Mouse (Mus musculus): Measurements from ENCODE around the gene Limd2.

The Limd2 gene

DNA sequence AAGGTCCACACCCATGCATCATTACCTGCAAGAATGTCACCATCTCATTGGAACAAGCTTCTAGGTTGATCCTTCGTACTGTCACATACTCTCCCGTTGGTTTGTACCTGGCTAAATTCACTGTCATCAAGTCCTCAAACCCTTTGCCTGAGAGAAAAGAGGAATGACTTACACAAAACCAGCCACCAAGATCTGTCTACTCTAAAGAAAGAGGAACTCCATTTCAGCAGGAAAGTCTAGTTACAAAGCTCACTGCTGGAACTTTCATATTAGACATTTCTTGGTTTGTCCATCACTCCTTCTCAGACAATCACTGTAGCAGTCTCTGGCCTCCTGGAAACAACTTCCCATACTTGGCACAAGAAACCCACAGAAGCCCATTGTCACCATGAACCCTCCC lies 12.6 kb upstream of the Limd2 start:
- no peak for DNase-seq (ENCODE audit: low spot score in 2 of 2)

DNA sequence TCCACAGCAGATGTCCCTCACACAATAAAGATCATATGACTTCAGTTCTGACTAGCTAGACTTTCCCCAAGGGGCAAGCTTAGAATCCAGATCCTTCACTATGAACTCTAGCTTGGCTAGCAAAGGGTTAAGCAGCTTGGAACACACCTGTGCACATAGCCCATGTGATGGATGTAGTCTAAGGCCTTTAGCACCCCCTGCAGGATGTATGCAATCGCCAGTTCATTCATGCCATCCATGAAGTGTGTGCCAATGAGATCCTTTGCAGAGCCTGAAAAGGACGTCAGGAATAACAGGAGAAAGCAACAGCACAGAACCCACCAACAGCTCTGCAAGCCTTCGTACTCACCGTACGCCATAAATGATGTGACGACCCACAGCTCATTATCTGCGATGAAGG lies 10.1 kb upstream of the Limd2 start:
- no peak for DNase-seq (ENCODE audit: low spot score in 2 of 2)

- DNase-seq (ENCODE audit: low spot score in 2 of 2) = no peak
Observed at GRCm38 (mm10) chr11:106167435-106167834, 6.8 kb upstream of the Limd2 start.

DNA sequence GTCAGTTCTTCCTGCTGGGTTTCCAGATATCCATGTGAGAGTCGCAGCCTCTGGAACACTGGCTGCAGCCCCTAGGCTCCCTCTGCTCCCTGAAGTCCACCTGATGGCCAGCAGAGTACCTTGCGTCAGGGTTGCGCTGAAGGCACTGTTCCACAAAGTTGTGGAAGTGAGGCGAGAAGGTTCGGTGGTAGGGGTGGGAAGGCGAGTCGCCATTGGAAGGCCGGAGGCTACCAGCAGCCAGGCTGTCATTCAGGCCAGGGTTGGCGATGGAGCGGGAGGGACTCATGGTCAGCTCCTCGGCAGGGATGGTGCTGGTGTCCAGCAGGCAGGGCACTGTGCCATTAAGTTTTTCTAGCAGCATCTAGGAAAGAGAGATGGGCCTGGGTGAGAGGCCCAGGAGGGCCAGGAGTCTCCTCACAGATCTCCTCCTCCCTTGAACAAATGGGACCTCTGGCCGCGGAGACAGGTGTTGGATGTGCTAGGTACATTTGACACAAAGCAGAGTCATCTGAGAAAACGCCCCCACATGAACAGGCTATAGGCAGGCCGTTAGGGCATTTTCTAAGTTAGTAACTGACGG lies 4.0 kb upstream of the Limd2 start:
- no peak for DNase-seq (ENCODE audit: low spot score in 2 of 2)

DNA sequence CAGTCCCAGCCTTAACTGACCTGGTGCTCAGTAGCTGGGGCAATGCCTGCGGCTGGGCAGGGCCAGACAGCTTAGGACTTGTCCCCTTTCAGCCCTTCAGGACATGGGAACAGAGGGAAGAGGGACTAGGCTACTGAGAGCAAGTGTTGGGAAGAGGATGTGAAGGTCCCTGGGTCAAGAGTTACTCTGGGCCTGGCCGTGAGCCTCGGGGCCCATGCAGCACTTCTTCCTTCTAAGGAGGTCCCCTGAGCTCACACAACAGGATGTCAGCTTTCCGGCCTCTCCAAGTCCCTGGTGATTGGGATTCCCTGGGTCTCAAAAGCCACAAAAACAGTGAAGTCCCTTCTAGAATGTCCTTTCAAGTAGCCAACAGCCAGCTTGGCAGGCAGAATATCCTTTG lies 2.9 kb upstream of the Limd2 start:
- no peak for DNase-seq (ENCODE audit: low spot score in 2 of 2)

- no peak for DNase-seq (ENCODE audit: low spot score in 2 of 2)
Observed at GRCm38 (mm10) chr11:106162237-106162636, 1.6 kb upstream of the Limd2 start.

- peak; percentile 79 to 82 for DNase-seq (ENCODE audit: low spot score in 2 of 2)
Observed at GRCm38 (mm10) chr11:106159921-106160840, 479 bp downstream of the Limd2 start.

DNA sequence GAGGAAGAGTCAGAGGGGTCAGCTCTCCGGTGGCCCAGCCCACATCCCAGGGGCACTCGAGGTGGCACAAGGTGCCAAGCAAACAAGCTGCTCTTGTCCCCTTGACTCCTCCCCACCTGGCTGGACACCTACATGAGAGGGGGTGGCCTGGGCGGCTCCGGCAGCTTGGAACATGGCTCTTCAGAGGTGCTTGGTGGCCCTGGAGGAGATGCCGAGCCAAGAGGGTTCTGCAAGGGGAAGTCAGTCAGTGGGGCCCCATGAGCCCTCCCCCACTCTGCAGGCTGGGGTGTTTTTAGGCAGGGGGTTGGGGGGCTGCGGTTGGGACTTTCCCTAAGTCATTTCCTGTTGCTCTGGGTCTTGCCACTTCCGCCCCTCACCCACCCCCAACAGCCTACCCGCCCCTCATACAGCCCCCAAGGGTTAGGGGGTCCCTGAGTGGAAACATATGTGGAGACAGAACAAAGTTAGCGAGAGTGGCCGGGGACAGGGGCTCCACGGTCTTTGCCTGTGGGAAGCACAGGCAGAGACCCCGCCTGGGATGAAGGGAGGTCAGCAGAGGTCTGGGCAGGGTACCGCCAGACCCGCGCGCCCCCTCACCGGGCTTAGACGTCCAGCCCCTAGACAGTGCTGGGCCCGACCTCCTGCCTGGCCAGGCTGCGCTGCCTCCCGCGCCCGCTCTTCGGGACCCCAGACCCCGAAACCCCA lies 1.3 kb downstream of the Limd2 start:
- peak in 1 of 2 experiments; percentile 51 for DNase-seq (ENCODE audit: low spot score in 2 of 2)

- DNase-seq (ENCODE audit: low spot score in 2 of 2) = no peak
Observed at GRCm38 (mm10) chr11:106158930-106159215, 1.8 kb downstream of the Limd2 start.

DNA sequence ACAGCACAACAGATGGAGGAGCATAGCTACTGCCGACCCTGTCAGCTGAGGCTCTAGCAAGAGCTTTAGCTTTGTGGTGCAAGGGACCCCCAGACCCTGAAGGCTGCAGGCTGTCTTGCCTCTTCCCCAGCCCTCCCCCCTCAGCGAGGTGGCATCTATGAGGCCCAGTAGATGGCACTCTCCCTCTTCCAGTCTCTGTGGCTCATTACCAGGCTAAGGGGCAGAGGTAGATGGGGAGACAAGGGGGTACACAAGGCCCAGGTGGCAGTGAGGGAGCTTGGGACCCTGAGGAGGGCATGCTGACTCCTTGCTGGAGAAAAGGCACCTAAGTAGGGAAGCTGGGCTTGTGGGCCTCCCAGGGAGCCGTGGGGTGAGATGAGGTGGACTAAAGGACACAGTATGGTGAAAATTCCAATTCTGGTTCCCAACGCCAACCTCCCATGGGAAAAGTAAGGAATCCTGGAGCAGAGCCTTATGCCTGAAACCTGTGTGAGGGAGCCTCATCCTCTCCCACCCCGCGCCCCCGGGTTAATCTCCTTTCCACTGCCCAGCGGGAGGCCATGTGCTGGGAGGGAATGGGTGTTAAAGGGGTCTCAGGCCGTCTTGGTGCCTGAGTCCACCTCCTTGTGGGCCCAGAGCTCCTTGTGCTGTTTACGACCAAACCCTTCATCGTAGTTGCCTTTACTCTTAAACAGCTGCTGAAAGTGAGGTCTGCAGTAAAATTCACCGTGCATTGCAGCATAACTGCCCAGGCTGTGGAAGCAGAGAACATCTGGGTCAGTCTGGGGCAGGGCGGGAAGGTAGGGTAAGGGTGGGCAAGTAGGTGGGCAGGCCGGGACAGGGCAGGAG lies 2.4 kb downstream of the Limd2 start:
- no peak for DNase-seq (ENCODE audit: low spot score in 2 of 2)

DNA sequence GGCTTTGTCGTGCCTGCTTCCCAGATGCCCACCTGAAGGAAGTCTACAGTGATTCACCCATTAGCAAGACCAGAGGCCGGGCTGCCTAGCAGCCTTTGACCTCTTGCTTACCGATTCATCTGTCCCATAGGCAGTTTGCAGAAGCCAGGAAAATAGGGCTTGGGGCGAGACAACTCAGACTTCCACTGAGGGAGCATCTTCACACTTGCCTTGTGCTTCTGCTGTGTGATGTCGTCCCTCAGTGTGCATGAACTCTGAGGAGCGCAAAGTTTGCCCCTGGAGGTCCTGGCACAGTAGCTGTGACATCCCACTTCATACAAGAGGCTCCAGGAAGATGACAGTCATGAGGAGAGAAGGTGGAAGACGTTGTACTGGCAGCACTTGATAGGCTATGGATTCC lies 3.5 kb downstream of the Limd2 start:
- no peak for DNase-seq (ENCODE audit: low spot score in 2 of 2)

DNA sequence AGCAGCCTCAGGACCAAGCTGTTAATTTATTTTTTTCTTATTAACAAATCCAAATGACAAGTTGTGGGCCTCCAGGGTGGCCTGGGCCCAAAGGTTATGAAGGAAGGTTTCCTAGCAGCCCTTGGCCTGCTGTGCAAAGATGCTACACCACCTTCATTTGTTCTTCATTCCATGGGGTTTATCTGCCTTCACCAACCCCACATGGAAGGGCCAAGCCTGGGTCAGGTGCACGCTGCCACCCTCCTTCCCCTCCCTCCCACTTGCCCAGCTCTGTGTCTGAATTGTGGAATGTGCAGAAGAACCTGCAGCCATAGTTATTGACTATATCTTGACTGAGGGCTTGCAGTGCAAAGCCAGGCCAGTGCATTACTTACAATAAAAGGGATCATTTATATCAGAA lies 4.4 kb downstream of the Limd2 start:
- DNase-seq (ENCODE audit: low spot score in 2 of 2) = no peak

DNA sequence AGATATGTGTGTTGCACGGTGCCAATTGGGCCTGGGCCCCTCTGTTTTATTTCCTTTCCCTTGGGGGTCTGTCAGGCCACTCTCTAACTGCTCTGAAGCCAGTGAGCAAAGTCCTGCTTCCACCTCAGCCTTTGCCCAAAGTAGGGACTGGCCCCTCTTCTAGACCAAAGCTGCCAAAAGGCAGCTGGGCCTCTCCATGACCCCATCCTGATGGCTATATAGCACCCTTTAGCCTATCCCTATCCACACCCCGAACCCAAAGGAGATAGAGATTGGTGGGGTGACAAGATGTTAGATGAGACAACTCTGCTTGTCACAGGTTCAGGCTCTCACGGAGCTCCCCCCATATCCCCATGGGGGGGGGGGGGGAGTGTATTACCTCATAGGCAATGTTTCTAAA lies 4.9 kb downstream of the Limd2 start:
- no peak for DNase-seq (ENCODE audit: low spot score in 2 of 2)

GRCm38 (mm10) chr11:106154770-106155169 lies 5.9 kb downstream of the Limd2 start:
- no peak for DNase-seq (ENCODE audit: low spot score in 2 of 2)

GRCm38 (mm10) chr11:106154091-106154490 lies 6.6 kb downstream of the Limd2 start:
- no peak for DNase-seq (ENCODE audit: low spot score in 2 of 2)

- DNase-seq (ENCODE audit: low spot score in 2 of 2) = peak; percentile 62 to 78
Observed at GRCm38 (mm10) chr11:106152132-106152531, 8.5 kb downstream of the Limd2 start.

GRCm38 (mm10) chr11:106151219-106151618 lies 9.4 kb downstream of the Limd2 start:
- DNase-seq (ENCODE audit: low spot score in 2 of 2) = no peak

- DNase-seq (ENCODE audit: low spot score in 2 of 2) = peak in 1 of 2 experiments; percentile 26
Observed at GRCm38 (mm10) chr11:106134580-106135528, 25.8 kb downstream of the Limd2 start.

DNA sequence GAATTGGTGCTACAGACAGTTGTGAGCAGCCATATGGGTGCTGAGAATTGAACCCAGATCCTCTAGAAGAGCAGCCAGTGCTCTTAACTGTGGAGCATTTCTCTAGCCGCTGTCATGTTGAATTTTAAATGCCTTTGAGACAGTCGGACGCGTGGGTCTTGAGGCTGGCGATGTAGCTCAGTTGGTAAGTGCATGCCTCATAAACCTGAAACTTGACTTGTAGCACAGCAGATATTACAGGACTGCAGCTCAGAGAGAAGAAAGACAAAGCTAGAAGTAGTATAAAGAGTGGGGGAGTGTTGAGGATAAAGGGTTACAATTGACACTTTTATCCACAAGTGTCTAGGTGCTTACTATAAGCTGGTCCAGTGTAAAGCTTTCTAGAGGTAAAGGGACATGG lies 28.1 kb downstream of the Limd2 start:
- DNase-seq (ENCODE audit: low spot score in 2 of 2) = no peak

GRCm38 (mm10) chr11:106129477-106129876 lies 31.2 kb downstream of the Limd2 start:
- no peak for DNase-seq (ENCODE audit: low spot score in 2 of 2)
